21 mouse cellular contexts compared by ENCODE assay signal in the genomic region with DNA sequence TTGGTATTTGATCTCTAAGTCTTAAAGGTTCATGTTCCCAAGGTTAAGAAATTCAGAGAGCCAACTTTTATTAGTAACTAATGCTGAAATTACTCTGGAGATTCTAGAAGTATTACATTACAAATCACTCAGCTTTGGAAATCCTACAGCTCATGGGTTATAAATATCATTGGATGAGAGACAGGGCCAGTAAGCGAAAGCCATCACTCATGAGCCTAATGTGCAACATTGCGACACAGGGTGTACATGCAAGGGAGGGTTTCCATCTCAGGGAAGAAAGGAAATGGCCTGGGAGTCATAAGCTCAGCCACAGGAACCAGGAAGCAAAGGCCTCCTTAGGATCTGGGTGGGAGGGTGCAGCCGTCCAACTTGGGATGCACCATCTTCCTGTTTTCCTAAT.
A peak's percentile ranks its signal among the peaks of the same experiment; 100 is the strongest.
DNase-seq lines count a peak whose midpoint lies in the region; ATAC-seq and TF ChIP-seq lines count a peak whose summit lies in the region.
"Had no signal": no experiment of that assay in that cellular context is flagged by ENCODE, and none has a peak within 500 bp of the region (broad histone marks: within the 10 kb centered on the region; RNA-seq: fewer than 3 reads in every experiment).

No protein-coding gene starts in this region.

- H3K4me2 ChIP-seq in midbrain, embryonic 11.5 days: no peak overlapping the region
- no peak overlapping the region for H3K4me2 ChIP-seq in midbrain, embryonic 15.5 days
- H3K4me2 ChIP-seq: hindbrain, embryonic 15.5 days had no signal

- no peaks in the 10 kb centered on the region for H3K4me1 ChIP-seq in midbrain, embryonic 11.5 days (ENCODE audit: control insufficient read depth, insufficient read depth, low read length)
- no peaks in the 10 kb centered on the region for H3K4me1 ChIP-seq in midbrain, embryonic 15.5 days
- H3K4me1 ChIP-seq: hindbrain, embryonic 15.5 days had no signal

- no peaks in the 10 kb centered on the region for H3K9me3 ChIP-seq in midbrain, embryonic 11.5 days (ENCODE audit: control insufficient read depth, low read length)
- H3K9me3 ChIP-seq in midbrain, embryonic 15.5 days: no peaks in the 10 kb centered on the region
- H3K9me3 ChIP-seq: heart, embryonic 10.5 days; hindbrain, embryonic 15.5 days had no signal

- H3K36me3 ChIP-seq in midbrain, embryonic 11.5 days (ENCODE audit: control insufficient read depth, insufficient read depth, low read length): no peaks in the 10 kb centered on the region
- H3K36me3 ChIP-seq in midbrain, embryonic 15.5 days (replicated peaks): no peaks in the 10 kb centered on the region
- H3K36me3 ChIP-seq: heart, embryonic 10.5 days; hindbrain, embryonic 15.5 days had no signal

- no peaks in the 10 kb centered on the region for H3K27me3 ChIP-seq in midbrain, embryonic 11.5 days (ENCODE audit: control insufficient read depth, insufficient read depth, low read length)
- no peaks in the 10 kb centered on the region for H3K27me3 ChIP-seq in midbrain, embryonic 15.5 days (replicated peaks)
- H3K27me3 ChIP-seq: hindbrain, embryonic 15.5 days; Patski had no signal

- no peak overlapping the region for H3K9ac ChIP-seq in midbrain, embryonic 11.5 days (ENCODE audit: low read length)
- H3K9ac ChIP-seq in midbrain, embryonic 15.5 days: no peak overlapping the region
- H3K9ac ChIP-seq: hindbrain, embryonic 15.5 days had no signal

- H3K4me3 ChIP-seq in gastrocnemius, adult 2 months: no peak overlapping the region
- H3K4me3 ChIP-seq in midbrain, embryonic 11.5 days (ENCODE audit: low read depth, low read length): no peak overlapping the region
- H3K4me3 ChIP-seq in midbrain, embryonic 15.5 days: no peak overlapping the region
- H3K4me3 ChIP-seq: heart, embryonic 10.5 days; hindbrain, embryonic 15.5 days; left cerebral cortex, adult 2 months had no signal

- 93% methylated on average over 3 of the region's 3 CpGs for whole genome bisulfite sequencing in midbrain, embryonic 11.5 days
- WGBS in midbrain, embryonic 15.5 days: 92% methylated on average over 3 of the region's 3 CpGs

- no peak for ATAC-seq in midbrain, embryonic 11.5 days (ENCODE audit: low FRiP score)
- no peak for ATAC-seq in midbrain, embryonic 15.5 days (replicated peaks)
- ATAC-seq: Patski had no signal

- H3K27ac ChIP-seq in gastrocnemius, adult 2 months: peak overlapping the region; percentile 62; the same call in 1 of the 2 replicates
- H3K27ac ChIP-seq in midbrain, embryonic 11.5 days (ENCODE audit: low read depth, low read length): no peak overlapping the region
- H3K27ac ChIP-seq in midbrain, embryonic 15.5 days: no peak overlapping the region
- H3K27ac ChIP-seq: heart, embryonic 10.5 days; hindbrain, embryonic 15.5 days; kidney, postnatal 0 days; left cerebral cortex, adult 2 months had no signal

- intact Hi-C loops in gastrocnemius, adult 2 months (cut with DNase I): no loop called here

- no peak for TF ChIP-seq CTCF in gastrocnemius, adult 2 months (IDR thresholded peaks at IDR 0.05)

- peak; percentile 62 for DNase-seq in gastrocnemius, adult 2 months
- no peak for DNase-seq in gastrocnemius, postnatal 4 days (ENCODE audit: low spot score in 2 of 2)
- DNase-seq in midbrain, embryonic 11.5 days (ENCODE audit: low spot score, missing footprints): peak; percentile 71
- DNase-seq in gastrocnemius, adult 8-10 months (ENCODE audit: low spot score in 2 of 2): peak; percentile 19 to 21
- peak; percentile 72 for DNase-seq in skeletal muscle tissue, adult 2 months (ENCODE audit: low read depth, low spot score)
- no peak for DNase-seq in embryo, embryonic 10.5 days (ENCODE audit: low spot score)
- DNase-seq in B cell, adult 2 months: no peak
- DNase-seq: cerebellum, adult 11 months; cerebellum, adult 9-11 months; kidney, adult 2 months; layer of hippocampus, adult 9-11 months; left cerebral cortex, postnatal 4 days; lung, adult 18-20 months; lung, postnatal 14 days; spleen, adult 18-20 months had no signal

Comparison
In these comparisons a context has a peak if more than half of its experiments do, and no peak if none do; other contexts are left out.
1. DNase-seq: peak in gastrocnemius, adult 2 months (single experiment), midbrain, embryonic 11.5 days (single experiment), gastrocnemius, adult 8-10 months (2 of 2) and skeletal muscle tissue, adult 2 months (single experiment); none in gastrocnemius, postnatal 4 days (0 of 2), embryo, embryonic 10.5 days (single experiment) and B cell, adult 2 months (0 of 2).